7 mouse cellular contexts compared by ENCODE assay signal in the genomic region with DNA sequence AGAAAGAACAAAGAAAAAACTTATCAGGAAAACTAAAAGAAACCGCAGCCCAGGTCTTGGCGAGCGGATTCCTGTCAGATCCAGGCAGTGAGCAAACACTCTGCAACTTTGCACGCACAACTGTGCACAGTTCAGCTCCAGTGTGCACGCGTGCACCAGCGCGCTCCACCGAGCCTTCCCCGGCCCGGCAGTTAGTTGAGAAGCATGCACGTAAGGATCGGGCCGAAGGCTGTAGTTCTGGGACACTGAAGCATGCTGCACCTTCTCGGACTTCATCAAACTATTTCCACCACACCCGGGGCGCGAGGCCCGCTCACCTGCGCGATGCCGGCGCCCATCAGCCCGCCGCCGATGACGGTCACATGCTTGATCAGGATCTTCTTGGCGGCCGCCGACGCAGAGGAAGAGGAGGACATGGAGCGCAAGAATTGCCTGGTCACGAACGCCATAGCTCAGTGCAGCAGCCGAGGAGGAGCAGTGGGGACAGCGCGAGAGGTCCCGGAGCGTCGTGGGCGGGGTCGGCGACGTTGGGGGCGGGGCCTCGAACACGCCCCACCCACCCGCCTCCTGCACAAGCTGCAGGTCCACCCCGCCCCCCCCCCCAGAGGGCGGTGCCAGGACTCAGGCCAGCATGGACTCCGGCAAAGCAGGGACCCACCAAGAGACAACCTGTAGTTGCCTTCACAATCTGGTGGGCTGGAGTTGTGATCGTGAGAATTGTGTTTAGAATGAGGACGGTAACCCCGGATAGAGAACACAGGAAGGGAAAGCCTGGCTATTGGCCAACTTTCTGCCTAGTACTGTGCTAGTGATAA. TPM values are rescaled to one million over a fixed set of nuclear protein-coding genes. Genes with fewer than 3 reads are reported as not detected.
DNase-seq lines count a peak whose midpoint lies in the region; ATAC-seq lines count a peak whose summit lies in the region.

TSS of gene Hadh (minus strand) at position 543 of the 815 bp plus-strand sequence.

- H3K9me3 ChIP-seq in embryonic facial prominence, embryonic 10.5 days, result no peaks in the 10 kb centered on the region
- H3K9me3 ChIP-seq in limb, embryonic 10.5 days (replicated peaks), result no peaks in the 10 kb centered on the region
- H3K9me3 ChIP-seq in midbrain, embryonic 13.5 days, result no peaks in the 10 kb centered on the region

- peaks cover 9% of the 10 kb centered on the region for H3K36me3 ChIP-seq in embryonic facial prominence, embryonic 10.5 days (replicated peaks)
- H3K36me3 ChIP-seq in limb, embryonic 10.5 days, result 0 out of 2 replicates have a peak, but pooled peaks cover 1% of the 10 kb centered on the region
- H3K36me3 ChIP-seq in midbrain, embryonic 13.5 days, result no peaks in the 10 kb centered on the region

- DNase-seq in adrenal gland, postnatal 10 days, result peak; percentile 93
- peak; percentile 95 for DNase-seq in embryonic facial prominence, embryonic 10.5 days (ENCODE audit: low spot score)
- peak; percentile 88 for DNase-seq in kidney, adult 11 months
- DNase-seq in limb, embryonic 10.5 days (ENCODE audit: low spot score), result peak; percentile 93
- DNase-seq in spleen, adult 12 weeks (ENCODE audit: low spot score), result peak; percentile 60

- peak within 1 kb of the TSS; percentile 89 for H3K4me2 ChIP-seq in midbrain, embryonic 13.5 days (replicated peaks)

- H3K9ac ChIP-seq in midbrain, embryonic 13.5 days (replicated peaks), result peak within 1 kb of the TSS; percentile 67

- WGBS in embryonic facial prominence, embryonic 10.5 days, result under 1% methylated on average over 53 of the region's 54 CpGs
- under 1% methylated on average over 54 of the region's 54 CpGs for WGBS in limb, embryonic 10.5 days
- under 1% methylated on average over 54 of the region's 54 CpGs for WGBS in midbrain, embryonic 13.5 days

- peak within 1 kb of the TSS; percentile 84 for H3K4me3 ChIP-seq in embryonic facial prominence, embryonic 10.5 days
- peak within 1 kb of the TSS; percentile 80 for H3K4me3 ChIP-seq in limb, embryonic 10.5 days
- H3K4me3 ChIP-seq in midbrain, embryonic 13.5 days (replicated peaks), result peak within 1 kb of the TSS; percentile 72

- H3K4me1 ChIP-seq in embryonic facial prominence, embryonic 10.5 days, result peaks cover 29% of the 10 kb centered on the region
- peaks cover 35% of the 10 kb centered on the region for H3K4me1 ChIP-seq in limb, embryonic 10.5 days
- peaks cover 27% of the 10 kb centered on the region for H3K4me1 ChIP-seq in midbrain, embryonic 13.5 days (replicated peaks)

- no peaks in the 10 kb centered on the region for H3K27me3 ChIP-seq in embryonic facial prominence, embryonic 10.5 days (replicated peaks; ENCODE audit: low read depth, poor library complexity, severe bottlenecking)
- no peaks in the 10 kb centered on the region for H3K27me3 ChIP-seq in limb, embryonic 10.5 days (ENCODE audit: low read depth, poor library complexity, severe bottlenecking)
- H3K27me3 ChIP-seq in midbrain, embryonic 13.5 days, result no peaks in the 10 kb centered on the region

- peak; percentile 89 for ATAC-seq in granulocyte monocyte progenitor cell, adult 5-6 weeks (replicated peaks; ENCODE audit: poor library complexity, severe bottlenecking)
- ATAC-seq in midbrain, embryonic 13.5 days, result peak; percentile 96

- peak within 1 kb of the TSS; percentile 87 for H3K27ac ChIP-seq in embryonic facial prominence, embryonic 10.5 days (replicated peaks)
- H3K27ac ChIP-seq in limb, embryonic 10.5 days, result peak within 1 kb of the TSS; percentile 88
- H3K27ac ChIP-seq in midbrain, embryonic 13.5 days, result peak within 1 kb of the TSS; percentile 51; the same call in 1 of the 2 replicates

RNA-seq across cellular contexts. Expression of gene Hadh, which starts in this region (rescaled TPM):
- 1,000 to 10,000 TPM; 1,015 to 1,070 TPM for total RNA-seq in adrenal gland, postnatal 10 days (2021)
- 97.1 and 101 TPM in 2 replicates for polyA plus RNA-seq in embryonic facial prominence, embryonic 10.5 days (2016; fragmentation: Nextera tagmentation; extraction: Ambion mirVana)
- total RNA-seq in granulocyte monocyte progenitor cell, adult 5-6 weeks (2014; fragmentation: Nextera tagmentation), result 57.0 and 60.6 TPM in 2 replicates
- 73.5 and 74.7 TPM in 2 replicates for total RNA-seq in granulocyte monocyte progenitor cell, adult 5-6 weeks (2017)
- 80.6 and 86.0 TPM in 2 replicates for polyA plus RNA-seq in limb, embryonic 10.5 days (2016; fragmentation: Nextera tagmentation; extraction: Ambion mirVana)
- 30.1 and 31.6 TPM in 2 replicates for polyA plus RNA-seq in midbrain, embryonic 13.5 days (2015; fragmentation: Nextera tagmentation; extraction: Ambion mirVana)

Comparison
In these comparisons a context has a peak if more than half of its experiments do, and no peak if none do; other contexts are left out.
1. Peak in every context shown above with its lines: DNase-seq, ATAC-seq, H3K4me3 ChIP-seq and H3K27ac ChIP-seq.
2. RNA of gene Hadh (total RNA-seq): 1,015 to 1,070 TPM in adrenal gland, postnatal 10 days; 57.0 to 74.7 TPM in granulocyte monocyte progenitor cell, adult 5-6 weeks; every median in the first group is over 10 times any median in the second.